Mouse (Mus musculus) layer of hippocampus, adult 9-11 months (tissue): ENCODE data around the gene Gng3.
A peak's percentile ranks its signal among the peaks of the same experiment; 100 is the strongest.
"Not testable (repeated sequence)": the region's sequence is repeated elsewhere in the genome, so short reads cannot be mapped to it uniquely, and the experiment has no call there.

Source experiments
- DNase-seq: peaks from one replicate; pipeline ENCODE4 v3.0.0; 2022

Gene Gng3

DNA sequence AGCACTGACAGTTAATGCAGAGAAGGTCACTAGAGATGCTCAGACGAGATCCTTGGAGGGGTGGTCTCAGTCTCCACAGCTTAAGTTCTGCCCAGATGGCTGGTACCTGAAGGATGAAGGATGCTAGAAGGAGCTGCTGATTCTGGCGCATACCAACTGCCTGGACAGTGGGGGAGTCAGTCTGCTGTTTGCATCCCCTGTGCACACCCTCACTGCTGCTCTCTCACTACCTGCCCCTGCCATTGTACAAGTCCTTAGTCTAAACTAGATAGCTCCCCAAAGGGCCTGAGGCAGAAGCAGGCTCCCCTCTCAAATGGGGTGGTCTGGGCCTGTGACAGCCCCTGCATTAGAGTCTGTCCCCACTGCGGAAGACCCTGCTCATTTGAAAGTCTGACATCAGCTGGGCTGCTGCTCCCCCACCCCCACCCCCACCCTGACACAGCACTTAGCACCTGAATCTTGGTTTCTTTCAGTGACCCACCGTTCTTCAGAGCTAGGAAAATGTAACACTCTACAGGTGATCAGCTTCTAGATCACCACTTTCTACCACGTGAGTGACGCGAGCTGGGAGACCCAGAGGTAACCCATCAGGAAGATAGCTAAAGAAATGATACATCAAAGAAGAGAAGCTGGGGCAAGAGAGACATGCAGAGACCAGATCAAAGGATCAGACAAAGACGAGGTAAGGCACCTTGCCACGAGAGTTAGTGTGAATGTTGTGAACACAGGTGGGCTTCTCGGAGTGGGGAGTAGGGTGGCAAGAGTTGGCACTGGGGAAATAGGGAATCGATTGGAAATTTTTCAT is at the start of gene Gng3:
TSS of gene Gng3 (minus strand) at position 92 of the 805 bp plus-strand sequence.
- DNase-seq = peak; percentile 85

DNA sequence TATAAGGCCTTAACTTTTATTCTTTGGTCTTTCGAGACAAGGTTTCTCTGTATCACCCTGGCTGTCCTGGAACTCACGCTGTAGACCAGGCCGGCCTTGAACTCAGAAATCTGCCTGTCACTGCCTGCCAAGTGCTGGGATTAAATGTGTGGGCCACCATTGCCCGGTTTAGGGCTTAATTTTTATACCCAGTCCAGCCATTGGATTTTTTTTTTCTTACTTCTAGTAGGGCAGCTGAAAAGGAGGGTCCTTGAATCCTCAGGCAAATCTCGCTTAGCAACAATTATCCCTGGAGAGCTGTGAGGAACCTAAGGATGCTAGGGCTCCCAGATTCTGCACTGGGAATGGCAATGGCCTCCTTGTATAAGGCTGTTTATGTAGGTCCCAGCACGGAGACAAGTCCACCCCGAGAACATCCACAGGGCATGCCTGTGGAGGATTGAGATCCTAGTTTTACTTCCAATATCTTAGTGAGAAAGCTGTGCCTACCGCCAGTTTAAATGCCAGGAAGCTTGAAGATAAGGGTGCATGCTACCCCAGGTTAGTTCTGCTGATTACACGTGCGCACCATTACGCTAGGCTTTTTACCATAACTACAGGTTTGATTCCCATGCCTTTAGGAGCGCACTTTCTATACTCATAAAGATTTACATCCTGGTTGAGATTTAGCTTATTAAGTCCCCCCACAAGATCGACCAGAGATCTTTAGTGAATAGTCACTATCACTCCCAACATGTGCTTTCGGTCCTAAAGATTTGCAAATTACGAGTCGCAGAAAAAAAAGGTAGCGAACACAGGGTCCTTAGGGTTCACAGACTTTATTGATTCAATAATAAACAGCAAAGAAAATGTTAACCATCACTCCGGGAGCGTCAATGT is 48.8 kb upstream of the Gng3 start:
- no peak for DNase-seq

GRCm38 (mm10) chr19:8886916-8887584 is 48.1 kb upstream of the Gng3 start:
- DNase-seq = no peak

GRCm38 (mm10) chr19:8883616-8884015 is 44.6 kb upstream of the Gng3 start, which contains the start of the genes Lbhd1 and Gm49403:
TSS of gene Lbhd1 (plus strand) at chr19:8883732.
TSS of gene Gm49403 (plus strand) at chr19:8883930.
- no peak for DNase-seq

DNA sequence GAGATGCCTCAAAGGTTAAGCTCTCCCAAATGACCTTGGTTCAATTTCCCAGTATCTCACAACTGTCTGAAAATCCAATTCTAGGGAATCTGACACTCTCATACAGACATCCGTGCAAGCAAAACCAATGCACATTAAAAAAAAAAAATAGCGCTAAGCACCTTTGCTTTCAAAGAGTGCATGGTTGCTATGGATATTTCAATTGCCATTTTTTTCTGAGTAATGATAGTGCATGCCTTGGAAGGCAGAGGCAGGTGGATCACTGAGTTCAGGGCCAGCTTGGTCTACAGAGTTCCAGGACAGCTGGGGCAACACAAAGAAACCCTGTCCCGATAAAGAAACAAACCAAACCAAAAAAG is 42.0 kb upstream of the Gng3 start:
- no peak for DNase-seq

- DNase-seq = peak; percentile 91
Measured at GRCm38 (mm10) chr19:8880311-8881033, 41.5 kb upstream of the Gng3 start, which contains the start of gene Uqcc3. TSS of gene Uqcc3 (minus strand) at chr19:8880923.

DNA sequence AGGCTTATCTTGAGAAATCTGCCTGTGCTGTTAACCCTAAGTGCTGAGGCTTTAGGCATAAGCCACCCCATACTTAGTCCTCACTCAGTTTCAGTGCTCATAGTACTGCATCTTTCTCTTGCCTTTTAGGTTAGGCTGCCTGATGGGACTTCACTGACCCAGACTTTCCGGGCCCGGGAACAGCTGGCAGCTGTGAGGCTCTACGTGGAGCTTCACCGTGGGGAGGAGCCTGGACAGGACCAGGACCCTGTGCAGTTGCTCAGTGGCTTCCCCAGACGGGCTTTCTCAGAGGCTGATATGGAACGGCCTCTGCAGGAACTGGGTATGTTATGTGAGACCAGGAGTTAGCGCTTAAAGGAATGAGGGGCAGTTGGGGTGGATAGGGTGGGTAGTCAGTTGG is 36.0 kb upstream of the Gng3 start:
- DNase-seq = no peak

DNA sequence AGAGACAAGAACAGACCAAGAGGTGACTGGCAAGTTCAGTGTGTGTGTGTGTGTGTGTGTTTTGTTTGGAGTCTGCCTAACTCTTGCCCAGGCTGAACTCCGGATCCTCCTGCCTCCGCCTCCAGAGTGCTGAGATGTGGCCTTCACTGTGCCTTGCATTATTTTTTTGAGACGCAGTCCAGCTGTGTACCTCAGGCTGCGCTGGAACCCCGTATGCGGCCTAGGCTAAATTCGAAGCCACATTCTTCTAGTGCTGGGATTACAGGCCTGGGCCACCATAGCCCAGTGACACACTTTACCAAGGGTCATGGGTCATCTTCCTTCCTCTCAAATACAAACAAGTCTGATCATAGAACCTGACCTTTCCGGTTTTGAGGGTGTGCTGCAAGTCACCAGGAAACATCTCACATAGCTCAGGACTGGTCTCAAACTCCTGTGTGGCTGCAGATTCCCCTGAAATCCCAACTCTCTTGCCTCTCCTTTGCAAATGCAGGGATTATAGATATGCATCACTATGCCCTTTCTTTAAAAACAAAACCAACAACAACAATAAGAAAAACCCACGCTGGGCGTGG is 33.4 kb upstream of the Gng3 start:
- DNase-seq = no peak

DNA sequence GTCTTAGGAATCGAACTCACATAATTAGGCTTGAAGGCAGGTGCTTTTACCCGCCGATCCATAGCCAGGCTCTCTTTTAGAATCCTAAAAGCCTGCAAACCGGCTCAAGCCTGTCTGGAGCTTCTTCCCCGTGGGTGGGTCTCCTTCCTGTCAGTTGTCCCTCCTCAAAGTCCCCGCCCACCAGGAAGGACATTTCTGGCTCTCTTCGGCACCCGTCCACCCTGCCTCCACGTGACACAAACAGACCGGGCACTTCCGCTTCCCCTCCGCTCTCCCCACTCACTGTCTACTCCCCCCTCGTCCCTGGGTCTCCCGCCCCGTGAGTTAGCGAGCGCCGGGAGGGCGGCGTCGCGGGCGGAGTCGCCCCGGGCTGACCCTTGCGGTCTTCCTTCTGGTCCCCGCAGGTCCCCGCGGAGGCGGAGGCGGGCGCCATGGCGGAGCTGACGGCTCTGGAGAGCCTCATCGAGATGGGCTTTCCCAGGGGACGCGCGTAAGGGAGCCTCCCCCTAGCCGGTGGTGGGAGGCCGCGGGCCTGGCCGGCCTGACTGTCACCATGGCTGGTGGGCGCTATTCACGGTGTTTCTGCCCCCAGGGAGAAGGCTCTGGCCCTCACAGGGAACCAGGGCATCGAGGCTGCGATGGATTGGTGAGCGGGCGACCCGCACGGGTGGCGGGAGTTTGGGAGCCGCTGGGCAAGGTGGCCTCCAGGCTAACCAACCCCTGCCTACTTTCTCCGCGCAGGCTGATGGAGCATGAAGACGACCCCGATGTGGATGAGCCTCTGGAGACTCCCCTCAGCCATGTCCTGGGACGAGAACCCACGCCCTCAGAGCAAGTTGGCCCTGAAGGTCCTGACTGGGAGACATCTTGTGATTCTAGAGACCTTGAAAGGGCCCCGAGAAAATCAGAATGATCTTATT is 32.5 kb upstream of the Gng3 start, which contains the start of gene Ubxn1:
TSS of gene Ubxn1 (plus strand) at position 230 of the 920 bp plus-strand sequence.
- DNase-seq = peak; percentile 98

GRCm38 (mm10) chr19:8870838-8871237 is 31.8 kb upstream of the Gng3 start:
- no peak for DNase-seq

- DNase-seq = not testable (repeated sequence)
Measured at GRCm38 (mm10) chr19:8870381-8870780, 31.4 kb upstream of the Gng3 start.

GRCm38 (mm10) chr19:8864265-8864664 is 25.3 kb upstream of the Gng3 start:
- DNase-seq = no peak

GRCm38 (mm10) chr19:8859018-8859417 is 20.0 kb upstream of the Gng3 start:
- no peak for DNase-seq

DNA sequence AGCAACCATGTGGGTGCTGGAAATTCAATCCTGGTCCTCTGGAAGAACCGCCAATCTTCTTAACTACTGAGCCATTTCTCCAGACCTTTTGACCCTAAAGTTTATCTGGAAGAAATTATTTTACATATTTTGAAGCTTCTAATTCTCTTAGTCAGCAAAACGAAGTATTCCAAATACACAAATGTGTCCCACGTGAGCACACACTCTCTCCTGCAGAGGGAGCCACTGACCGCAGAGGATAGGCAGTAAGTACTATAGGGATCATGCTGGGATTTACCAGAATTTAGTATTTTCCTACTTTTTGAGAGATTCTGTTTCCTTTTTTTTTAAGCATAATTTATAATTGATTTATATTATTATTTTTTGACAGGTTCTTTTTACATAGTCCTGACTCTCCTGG is 18.7 kb upstream of the Gng3 start:
- no peak for DNase-seq

DNA sequence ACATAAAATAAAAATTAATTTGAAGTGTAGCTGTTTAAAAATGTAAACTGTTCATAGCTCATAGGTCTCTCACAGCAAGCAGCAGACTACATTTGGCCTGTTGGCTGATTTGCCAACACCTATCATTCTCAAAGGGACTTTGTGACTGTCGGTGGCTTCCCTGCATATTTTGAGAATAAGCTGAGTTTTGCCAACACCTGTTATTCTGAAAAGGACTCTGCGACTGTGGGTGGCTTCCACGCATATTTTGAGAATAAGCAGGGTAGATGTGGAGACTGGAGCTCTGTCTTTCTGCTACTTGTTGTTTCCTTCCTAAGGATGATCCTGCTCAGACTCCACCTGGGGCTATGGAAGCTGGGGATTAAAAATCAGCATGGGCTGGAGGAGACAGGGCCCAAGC is 14.1 kb upstream of the Gng3 start:
- no peak for DNase-seq

DNA sequence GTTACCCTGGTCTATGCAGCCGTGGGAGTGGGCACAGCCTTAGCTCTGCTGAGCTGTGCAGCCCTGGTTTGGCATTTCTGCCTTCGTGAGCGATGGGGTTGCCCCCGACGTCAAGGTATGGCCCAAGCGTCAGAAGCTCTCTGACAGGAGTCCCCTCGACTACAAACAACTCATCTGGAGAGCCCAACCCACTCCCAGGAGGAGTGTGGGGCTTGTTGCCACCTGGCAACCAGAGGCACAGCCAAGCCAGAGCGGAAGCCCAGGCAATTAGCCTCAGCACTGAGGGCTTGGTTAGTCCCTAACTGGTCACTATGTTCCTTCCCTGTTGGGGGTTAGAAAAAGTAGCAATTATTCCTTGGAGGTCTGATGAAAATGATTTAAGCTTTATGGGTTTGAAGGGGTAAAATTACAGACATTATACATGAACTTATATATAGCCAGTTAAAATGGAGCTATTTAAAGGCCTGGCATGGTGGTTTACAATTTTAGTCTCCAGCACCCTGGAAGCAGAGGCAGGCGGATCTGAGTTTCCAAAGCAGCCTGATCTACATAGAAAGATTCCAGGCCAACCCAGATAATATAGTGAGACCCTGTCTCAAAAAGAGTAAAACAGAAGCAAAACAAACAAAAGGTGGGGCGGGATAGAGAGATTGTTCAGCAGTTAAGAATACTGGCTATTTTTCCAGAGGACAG is 13.4 kb upstream of the Gng3 start:
- DNase-seq = no peak

- DNase-seq = no peak
Measured at GRCm38 (mm10) chr19:8851639-8852038, 12.6 kb upstream of the Gng3 start.

DNA sequence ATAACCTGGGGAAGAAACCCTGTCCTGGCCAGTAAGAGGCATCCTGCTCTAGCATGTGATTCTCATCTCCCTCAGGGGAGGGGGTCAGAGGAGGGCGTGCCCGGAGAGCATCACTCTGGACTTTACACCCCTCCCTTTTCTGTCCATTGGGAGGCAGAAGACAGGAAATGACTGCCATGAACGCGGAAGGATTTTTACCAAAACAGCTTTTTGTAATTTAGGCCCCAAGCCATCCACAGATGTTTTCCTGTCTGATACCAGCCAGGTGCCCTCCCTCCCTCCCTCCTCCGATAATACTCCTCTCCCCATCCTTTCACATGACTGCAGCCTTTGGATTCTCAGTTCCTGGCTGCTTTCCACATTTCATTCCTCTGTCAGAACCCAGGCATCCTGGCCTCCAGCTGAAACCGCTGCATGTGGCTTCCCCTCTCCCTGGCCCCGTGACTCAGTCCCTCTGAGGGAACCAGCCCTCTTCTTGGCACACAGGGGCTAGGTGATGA is 11.5 kb upstream of the Gng3 start, which contains the start of gene Lrrn4cl:
TSS of gene Lrrn4cl (plus strand) at position 367 of the 500 bp plus-strand sequence.
- no peak for DNase-seq

- DNase-seq = no peak
Measured at GRCm38 (mm10) chr19:8848356-8848755, 9.4 kb upstream of the Gng3 start.
